Mouse (Mus musculus) kidney, postnatal 0 days (tissue): Measurements from ENCODE around the gene Arhgef28. TPM values are rescaled to one million over a fixed set of nuclear protein-coding genes. Genes with fewer than 3 reads are reported as not detected.

Source experiments
- ATAC-seq: fragments of 200-750 bp; cut with Nextera tagmentation; replicated peaks from 2 replicates; pipeline ENCODE4 v1.8.0; 2017; ENCODE audit warnings: low read depth, moderate number of reproducible peaks, moderate TSS enrichment, moderate library complexity; ENCODE audit not compliant: low FRiP score
- DNase-seq: peaks from one replicate; pipeline ENCODE4 v3.0.0-alpha.2; 2016; ENCODE audit warnings: low spot score
- H3K27ac ChIP-seq: fragments of 300-500 bp; sonication (generic); 2 replicates; pipeline ENCODE4 v1.5.1; 2014; ENCODE audit warnings: mild to moderate bottlenecking
- H3K27me3 ChIP-seq: fragments of 300-500 bp; sonication (generic); 2 replicates; pipeline ENCODE4 v1.6.1; 2014; ENCODE audit warnings: low read length, mixed read lengths; ENCODE audit not compliant: insufficient read depth
- H3K36me3 ChIP-seq: fragments of 300-500 bp; sonication (generic); 2 replicates; pipeline ENCODE4 v1.6.1; 2014; ENCODE audit warnings: low read length, mixed read lengths; ENCODE audit not compliant: insufficient read depth
- H3K4me1 ChIP-seq: fragments of 300-500 bp; sonication (generic); replicated peaks from 2 replicates; pipeline ENCODE4 v1.6.1; 2014; ENCODE audit warnings: antibody characterized with exemption, low read length, mixed read lengths; ENCODE audit not compliant: insufficient read depth
- H3K4me2 ChIP-seq: fragments of 300-500 bp; sonication (generic); 2 replicates; pipeline ENCODE4 v1.6.1; 2014; ENCODE audit warnings: mild to moderate bottlenecking, low read length, moderate library complexity, mixed read lengths
- H3K4me3 ChIP-seq: fragments of 300-500 bp; sonication (generic); replicated peaks from 2 replicates; pipeline ENCODE4 v1.5.1; 2014; ENCODE audit warnings: low read depth, low read length
- H3K9ac ChIP-seq: fragments of 300-500 bp; sonication (generic); 2 replicates; pipeline ENCODE4 v1.6.1; 2014; ENCODE audit warnings: low read depth, low read length
- H3K9me3 ChIP-seq: fragments of 300-500 bp; sonication (generic); replicated peaks from 2 replicates; pipeline ENCODE4 v1.6.1; 2016; ENCODE audit warnings: low read length, inconsistent platforms, mixed read lengths
- CTCF ChIP-seq: IDR thresholded peaks from 2 replicates; pipeline ENCODE4 v1.5.1; 2016; ENCODE audit warnings: antibody characterized with exemption, low read depth, mild to moderate bottlenecking, moderate library complexity
- WGBS: fragments of 180-500 bp; shearing (Covaris S2); extraction: QIAGEN DNeasy Blood & Tissue Kit; methylation state at CpG from one replicate; pipeline ENCODE4 v1.1.7; 2014; 5-methylcytosine and 5-hydroxymethylcytosine counted together
- polyA plus RNA-seq: library from polyadenylated mRNA; unstranded; fragments of >200 nt; fragmentation: Nextera tagmentation; extraction: Ambion mirVana; gene quantifications from 2 replicates; pipeline ENCODE4 v1.2.1, GENCODE M21; 2015

Gene Arhgef28
- polyA plus RNA-seq, 1 experiment from 2014 or later: 58.3 TPM

DNA sequence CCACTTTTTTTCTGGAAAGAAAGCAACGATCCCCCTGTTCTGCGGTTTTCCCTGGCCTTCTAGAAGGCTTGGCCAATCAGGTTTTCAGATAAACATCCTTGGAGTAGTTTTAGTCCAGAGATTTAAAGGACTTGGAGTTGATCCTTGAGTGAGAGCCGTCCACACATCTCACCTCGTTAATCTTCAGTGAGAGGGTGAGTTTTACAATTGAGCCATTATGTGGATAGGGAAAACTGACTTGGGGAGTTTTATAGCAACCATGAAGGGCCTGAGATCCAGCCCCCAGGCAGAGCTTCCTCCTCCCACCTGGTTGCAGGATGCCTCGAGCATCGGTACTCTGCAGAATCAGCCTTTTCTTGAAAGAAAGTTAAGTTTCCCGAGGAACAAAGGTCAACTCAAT is 318.7 kb downstream of the Arhgef28 start:
- Histone ChIP-seq H3K9me3 (no peaks in the 10 kb centered on the region), H3K9ac (no peak overlapping the region), H3K4me3 (no peak overlapping the region), H3K36me3 (no peaks in the 10 kb centered on the region), H3K27ac (no peak overlapping the region), H3K27me3 (no peaks in the 10 kb centered on the region), H3K4me2 (no peak overlapping the region), H3K4me1 (0 out of 2 replicates have a peak, but pooled peaks cover 4% of the 10 kb centered on the region)
- no peak for ATAC-seq
- 17% methylated on average over 7 of the region's 7 CpGs for WGBS
- DNase-seq: no peak
- TF ChIP-seq CTCF: no peak

GRCm38 (mm10) chr13:97883629-97884028 is 322.6 kb downstream of the Arhgef28 start:
- H3K27me3 ChIP-seq: no peaks in the 10 kb centered on the region
- H3K9me3 ChIP-seq: no peaks in the 10 kb centered on the region
- H3K9ac ChIP-seq: no peak overlapping the region
- no peak overlapping the region for H3K4me2 ChIP-seq
- no peak overlapping the region for H3K27ac ChIP-seq
- H3K4me1 ChIP-seq: 0 out of 2 replicates have a peak, but pooled peaks cover 4% of the 10 kb centered on the region
- H3K36me3 ChIP-seq: no peaks in the 10 kb centered on the region
- no peak overlapping the region for H3K4me3 ChIP-seq
- ATAC-seq (no peak), DNase-seq (no peak)
- TF ChIP-seq CTCF: no peak
- 74% methylated on average over 10 of the region's 10 CpGs for WGBS

DNA sequence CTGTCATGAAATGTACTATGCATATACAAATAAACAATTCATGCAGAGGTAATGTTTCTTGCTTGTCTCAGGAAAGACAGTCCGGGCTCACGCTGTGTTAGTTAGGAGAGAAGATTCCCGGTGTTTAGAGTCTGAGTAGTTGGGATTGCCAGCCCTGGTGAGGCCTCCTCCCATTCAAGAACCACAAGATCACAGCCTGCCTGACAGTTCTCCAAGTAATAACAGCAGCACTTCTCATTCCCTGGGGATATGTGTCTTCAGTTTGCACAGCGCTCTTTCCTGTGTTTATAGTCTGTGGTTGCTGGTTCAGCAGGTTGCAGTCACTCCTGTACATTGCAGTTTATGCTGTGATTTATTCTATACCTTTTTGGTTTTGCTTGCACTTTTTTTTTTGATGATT is 329.8 kb downstream of the Arhgef28 start:
- H3K4me1 ChIP-seq: peaks cover 19% of the 10 kb centered on the region; the same call in 1 of the 2 replicates
- peak overlapping the region; percentile 51; the same call in 1 of the 2 replicates for H3K27ac ChIP-seq
- TF ChIP-seq CTCF: no peak
- H3K9ac ChIP-seq: no peak overlapping the region
- H3K27me3 ChIP-seq: no peaks in the 10 kb centered on the region
- no peak overlapping the region for H3K4me3 ChIP-seq
- H3K9me3 ChIP-seq: no peaks in the 10 kb centered on the region
- WGBS: 47% methylated on average over 4 of the region's 4 CpGs
- DNase-seq: no peak
- no peaks in the 10 kb centered on the region for H3K36me3 ChIP-seq
- no peak overlapping the region for H3K4me2 ChIP-seq
- ATAC-seq: no peak

- no peak overlapping the region for H3K9ac ChIP-seq
- WGBS: 55% methylated on average over 6 of the region's 6 CpGs
- H3K27ac ChIP-seq: no peak overlapping the region
- DNase-seq (peak; percentile 44), ATAC-seq (no peak; the same call in 1 of the 2 replicates)
- H3K9me3 ChIP-seq: no peaks in the 10 kb centered on the region
- H3K4me1 ChIP-seq: peaks cover 19% of the 10 kb centered on the region; the same call in 1 of the 2 replicates
- H3K27me3 ChIP-seq: no peaks in the 10 kb centered on the region
- no peak overlapping the region for H3K4me3 ChIP-seq
- H3K36me3 ChIP-seq: no peaks in the 10 kb centered on the region
- no peak overlapping the region for H3K4me2 ChIP-seq
- no peak for TF ChIP-seq CTCF
These were observed 330.2 kb downstream of the Arhgef28 start for GRCm38 (mm10) chr13:97876031-97876430.

GRCm38 (mm10) chr13:97869428-97869827 is 336.8 kb downstream of the Arhgef28 start:
- no peak for ATAC-seq
- H3K4me3 ChIP-seq: no peak overlapping the region
- no peaks in the 10 kb centered on the region for H3K36me3 ChIP-seq
- H3K4me1 ChIP-seq: peaks cover 20% of the 10 kb centered on the region; the same call in 1 of the 2 replicates
- TF ChIP-seq CTCF: no peak
- DNase-seq: peak; percentile 65
- no peak overlapping the region for H3K27ac ChIP-seq
- no peak overlapping the region for H3K9ac ChIP-seq
- H3K9me3 ChIP-seq: no peaks in the 10 kb centered on the region
- no peak overlapping the region for H3K4me2 ChIP-seq
- no peaks in the 10 kb centered on the region for H3K27me3 ChIP-seq
- WGBS: 64% methylated on average over 12 of the region's 12 CpGs

DNA sequence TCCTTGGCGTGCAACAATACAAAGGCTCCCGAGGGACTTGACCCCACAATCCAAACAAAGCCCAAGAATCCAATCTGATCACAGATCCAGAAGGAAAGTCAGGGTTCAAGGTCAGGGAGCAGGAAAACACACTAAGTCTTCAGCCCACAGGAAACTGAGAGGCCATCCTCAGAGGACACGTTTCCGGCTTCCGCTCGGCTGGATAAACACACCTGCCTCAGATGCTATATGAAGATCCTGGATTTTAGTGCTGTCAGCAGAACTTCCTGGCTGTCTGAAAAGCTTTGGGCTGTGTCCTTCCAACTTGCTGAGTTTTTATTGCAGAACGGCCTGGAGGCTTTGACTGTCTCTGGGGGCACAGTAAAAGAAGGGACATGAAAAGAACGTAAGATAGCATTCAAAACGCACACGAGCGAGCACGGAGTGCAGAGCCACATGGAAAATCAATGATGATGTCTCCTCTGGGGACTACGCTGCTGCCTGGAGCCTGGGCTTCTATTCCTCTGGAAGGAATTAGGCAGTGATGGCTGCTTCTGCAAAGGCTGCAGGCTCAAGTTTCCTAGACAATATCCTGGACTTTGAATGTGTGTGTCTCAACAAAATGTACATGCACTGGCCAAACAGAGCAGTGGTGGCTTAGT is 338.8 kb downstream of the Arhgef28 start:
- peaks cover 13% of the 10 kb centered on the region; the same call in 1 of the 2 replicates for H3K4me1 ChIP-seq
- DNase-seq (peak; percentile 54), ATAC-seq (no peak)
- H3K36me3 ChIP-seq: no peaks in the 10 kb centered on the region
- no peaks in the 10 kb centered on the region for H3K27me3 ChIP-seq
- no peak overlapping the region; the same call in 1 of the 2 replicates for H3K4me2 ChIP-seq
- TF ChIP-seq CTCF: no peak
- H3K9me3 ChIP-seq: no peaks in the 10 kb centered on the region
- 25% methylated on average over 13 of the region's 13 CpGs for WGBS
- peak overlapping the region; percentile 31; the same call in 1 of the 2 replicates for H3K27ac ChIP-seq
- H3K4me3 ChIP-seq: no peak overlapping the region
- no peak overlapping the region for H3K9ac ChIP-seq
